ENCODE assay signal across 12 mouse cellular contexts in the genomic region with DNA sequence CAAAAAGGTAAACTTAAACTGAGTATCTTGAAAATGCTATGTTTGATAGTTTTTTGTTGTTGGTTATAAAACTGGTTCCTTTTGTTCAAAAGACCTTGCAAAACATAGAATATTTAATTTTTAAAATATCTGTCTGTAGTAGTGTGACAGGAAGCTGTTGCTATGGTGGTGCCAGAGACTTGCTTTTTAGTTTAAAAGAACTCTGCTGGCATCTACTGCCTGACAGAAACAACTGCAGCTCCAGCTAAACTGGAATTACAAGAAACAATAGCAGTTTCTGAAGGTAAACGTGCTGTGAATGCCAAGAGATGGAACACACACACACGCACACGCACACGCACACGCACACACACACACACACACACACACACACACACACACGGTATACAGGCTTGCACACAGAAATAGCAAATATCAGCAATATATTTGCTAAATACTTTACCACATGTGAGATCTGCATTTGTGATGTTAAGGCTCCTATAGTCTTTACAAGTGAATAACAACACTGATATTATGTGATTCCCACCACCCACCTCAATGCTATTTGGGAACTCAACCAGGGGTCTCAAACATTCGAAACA. TPM values are rescaled to one million over a fixed set of nuclear protein-coding genes. Genes with fewer than 3 reads are reported as not detected.
DNase-seq lines count a peak whose midpoint lies in the region; ATAC-seq and TF ChIP-seq lines count a peak whose summit lies in the region.
"Had no signal": no experiment of that assay in that cellular context is flagged by ENCODE, and none has a peak within 500 bp of the region (broad histone marks: within the 10 kb centered on the region; RNA-seq: fewer than 3 reads in every experiment).

No protein-coding gene starts in this region.

- TF ChIP-seq CTCF in layer of hippocampus, adult 2 months (conservative IDR thresholded peaks at IDR 0.05): peak; percentile 80

- H3K4me3 ChIP-seq in layer of hippocampus, adult 2 months: no peak overlapping the region
- H3K4me3 ChIP-seq: embryonic facial prominence, embryonic 13.5 days; limb, embryonic 13.5 days; neural tube, embryonic 13.5 days had no signal

- ATAC-seq in activated CD4-positive, CD25-positive, alpha-beta regulatory T cell, adult 4 months: peak; percentile 56

- peak overlapping the region; percentile 55 for H3K27ac ChIP-seq in layer of hippocampus, adult 2 months
- H3K27ac ChIP-seq: embryonic facial prominence, embryonic 13.5 days; limb, embryonic 13.5 days; neural tube, embryonic 13.5 days had no signal

- DNase-seq in layer of hippocampus, adult 2 months (ENCODE audit: low spot score in 2 of 2): peak; percentile 30 to 44
- DNase-seq in layer of hippocampus, postnatal 25 days (ENCODE audit: extremely low spot score in 1 of 2, low spot score in 1 of 2): no peak
- DNase-seq in CD8-positive naive resting alpha-beta T cell, adult 2 months (ENCODE audit: low read depth in 2 of 2, low spot score in 2 of 2): peak; percentile 7 to 45
- peak; percentile 22 for DNase-seq in lung, postnatal 36 days
- no peak for DNase-seq in adrenal gland, adult 18-20 months (ENCODE audit: low spot score in 2 of 2)
- DNase-seq in yolk sac, embryonic 10.5 days (ENCODE audit: low spot score): no peak
- DNase-seq in urinary bladder, adult 18-20 months (ENCODE audit: low spot score in 2 of 2): no peak
- DNase-seq: adrenal gland, adult 8-10 months had no signal

RNA-seq across cellular contexts. Expression of gene Prkacb, which starts 29.1 kb away (rescaled TPM):
- total RNA-seq in layer of hippocampus, adult 2 months (2021): 100 to 1,000 TPM; 244 to 252 TPM
- 100 to 1,000 TPM; 234 to 269 TPM for total RNA-seq in layer of hippocampus, postnatal 25 days (2021)
- polyA plus RNA-seq in activated CD4-positive, CD25-positive, alpha-beta regulatory T cell, adult 4 months (2017; shearing (Covaris generic)): 100 to 1,000 TPM; 127 to 144 TPM
- 100 to 1,000 TPM in 1 of 2 experiments, 10 to 100 TPM in 1; 99.8 to 120 TPM for total RNA-seq in adrenal gland, adult 18-20 months (2021)

Comparison
In these comparisons a context has a peak if more than half of its experiments do, and no peak if none do; other contexts are left out.
1. DNase-seq: peak in layer of hippocampus, adult 2 months (2 of 2), CD8-positive naive resting alpha-beta T cell, adult 2 months (2 of 2) and lung, postnatal 36 days (single experiment); none in layer of hippocampus, postnatal 25 days (0 of 2), adrenal gland, adult 18-20 months (0 of 2), yolk sac, embryonic 10.5 days (single experiment) and urinary bladder, adult 18-20 months (0 of 2).